Mouse (Mus musculus) neural tube, embryonic 11.5 days (tissue): ENCODE measurements at regions not wholly inside any gene's neighbourhood (a gene's known extent, or its start where the extent isn't known, plus 50 kb on each side); places are given as distances from the start of the nearest gene placed in this dataset.

ENCODE experiments used
- ATAC-seq: fragments of 200-750 bp; cut with Nextera tagmentation; 2 replicates; pipeline ENCODE4 v1.8.0; 2017; ENCODE audit warnings: moderate number of reproducible peaks, mild to moderate bottlenecking, moderate TSS enrichment, moderate library complexity; ENCODE audit not compliant: insufficient read depth, low FRiP score, low TSS enrichment
- DNase-seq: peaks from one replicate; pipeline ENCODE4 v3.0.0-alpha.2; 2015; ENCODE audit warnings: low spot score
- H3K27ac ChIP-seq: fragments of 300-500 bp; sonication (generic); 2 replicates; pipeline ENCODE4 v1.5.1; 2014; ENCODE audit warnings: low read depth, mild to moderate bottlenecking, low read length
- H3K27me3 ChIP-seq: fragments of 300-500 bp; sonication (generic); 2 replicates; pipeline ENCODE4 v1.6.1; 2014; ENCODE audit warnings: mild to moderate bottlenecking, low read length, mixed read lengths; ENCODE audit not compliant: control insufficient read depth, insufficient read depth
- H3K36me3 ChIP-seq: fragments of 300-500 bp; sonication (generic); 2 replicates; pipeline ENCODE4 v1.6.1; 2014; ENCODE audit warnings: mild to moderate bottlenecking, low read length, moderate library complexity, mixed read lengths; ENCODE audit not compliant: control insufficient read depth, insufficient read depth
- H3K4me1 ChIP-seq: fragments of 300-500 bp; sonication (generic); 2 replicates; pipeline ENCODE4 v1.6.1; 2014; ENCODE audit warnings: low read length, mixed read lengths; ENCODE audit not compliant: control insufficient read depth, insufficient read depth
- H3K4me2 ChIP-seq: fragments of 300-500 bp; sonication (generic); 2 replicates; pipeline ENCODE4 v1.6.1; 2014; ENCODE audit warnings: low read depth, mild to moderate bottlenecking, moderate library complexity
- H3K4me3 ChIP-seq: fragments of 300-500 bp; sonication (generic); 2 replicates; pipeline ENCODE4 v1.5.1; 2014; ENCODE audit warnings: low read depth, low read length
- H3K9ac ChIP-seq: fragments of 300-500 bp; sonication (generic); 2 replicates; pipeline ENCODE4 v1.6.1; 2014; ENCODE audit warnings: mild to moderate bottlenecking, low read length
- H3K9me3 ChIP-seq: fragments of 300-500 bp; sonication (generic); 2 replicates; pipeline ENCODE4 v1.6.1; 2016; ENCODE audit warnings: low read length; ENCODE audit not compliant: control insufficient read depth
- WGBS: fragments of 180-500 bp; shearing (Covaris S2); extraction: QIAGEN DNeasy Blood & Tissue Kit; methylation state at CpG from one replicate; pipeline ENCODE4 v1.1.7; 2014; 5-methylcytosine and 5-hydroxymethylcytosine counted together

GRCm38 (mm10) chr13:37581374-37581773 is 196.8 kb upstream of the Rreb1 start:
- Histone ChIP-seq H3K27me3 (no peaks in the 10 kb centered on the region), H3K9me3 (no peaks in the 10 kb centered on the region), H3K36me3 (no peaks in the 10 kb centered on the region), H3K9ac (no peak overlapping the region), H3K4me1 (no peaks in the 10 kb centered on the region), H3K4me2 (no peak overlapping the region), H3K27ac (no peak overlapping the region), H3K4me3 (no peak overlapping the region)
- 55% methylated on average over 6 of the region's 6 CpGs for WGBS
- DNase-seq (no peak), ATAC-seq (no peak)

- WGBS = 86% methylated on average over 5 of the region's 5 CpGs
These were observed 192.7 kb upstream of the Rreb1 start for GRCm38 (mm10) chr13:37585476-37585875.

GRCm38 (mm10) chr13:37586511-37586910 is 191.7 kb upstream of the Rreb1 start:
- no peaks in the 10 kb centered on the region for H3K27me3 ChIP-seq
- no peaks in the 10 kb centered on the region for H3K9me3 ChIP-seq
- 42% methylated on average over 4 of the region's 4 CpGs for WGBS
- no peak for DNase-seq
- no peaks in the 10 kb centered on the region for H3K4me1 ChIP-seq
- ATAC-seq = no peak
- H3K27ac ChIP-seq = no peak overlapping the region
- no peak overlapping the region for H3K9ac ChIP-seq
- H3K36me3 ChIP-seq = no peaks in the 10 kb centered on the region
- no peak overlapping the region for H3K4me3 ChIP-seq
- H3K4me2 ChIP-seq = no peak overlapping the region

More at GRCm38 (mm10) chr13:37585476-37585875, 192.7 kb upstream of the Rreb1 start:
- H3K27ac ChIP-seq = no peak overlapping the region
- DNase-seq (no peak), ATAC-seq (no peak)
- no peak overlapping the region for H3K4me2 ChIP-seq
- no peak overlapping the region for H3K4me3 ChIP-seq
- no peaks in the 10 kb centered on the region for H3K27me3 ChIP-seq
- H3K36me3 ChIP-seq = no peaks in the 10 kb centered on the region
- no peaks in the 10 kb centered on the region for H3K4me1 ChIP-seq
- no peaks in the 10 kb centered on the region for H3K9me3 ChIP-seq
- H3K9ac ChIP-seq = no peak overlapping the region

- no peak overlapping the region for H3K9ac ChIP-seq
- H3K27me3 ChIP-seq = no peaks in the 10 kb centered on the region
- H3K36me3 ChIP-seq = no peaks in the 10 kb centered on the region
- H3K4me1 ChIP-seq = no peaks in the 10 kb centered on the region
- H3K4me2 ChIP-seq = no peak overlapping the region
- H3K27ac ChIP-seq = no peak overlapping the region
- no peak for ATAC-seq
- no peak overlapping the region for H3K4me3 ChIP-seq
- WGBS = 90% methylated on average over 3 of the region's 3 CpGs
- DNase-seq = no peak
- H3K9me3 ChIP-seq = no peaks in the 10 kb centered on the region
These were observed 190.3 kb upstream of the Rreb1 start for GRCm38 (mm10) chr13:37587911-37588310.

- ATAC-seq (no peak), DNase-seq (no peak)
- H3K4me2 ChIP-seq = no peak overlapping the region
- no peak overlapping the region for H3K9ac ChIP-seq
- H3K36me3 ChIP-seq = no peaks in the 10 kb centered on the region
- no peaks in the 10 kb centered on the region for H3K4me1 ChIP-seq
- no peak overlapping the region for H3K4me3 ChIP-seq
- no peaks in the 10 kb centered on the region for H3K27me3 ChIP-seq
- 90% methylated on average over 8 of the region's 8 CpGs for WGBS
- no peaks in the 10 kb centered on the region for H3K9me3 ChIP-seq
- no peak overlapping the region for H3K27ac ChIP-seq
These were observed 189.5 kb upstream of the Rreb1 start for GRCm38 (mm10) chr13:37588528-37589176.

GRCm38 (mm10) chr13:37592149-37592548 is 186.1 kb upstream of the Rreb1 start:
- H3K27me3 ChIP-seq = no peaks in the 10 kb centered on the region

GRCm38 (mm10) chr13:37595196-37595595 is 183.0 kb upstream of the Rreb1 start:
- ATAC-seq = no peak
- no peak for DNase-seq
- Histone ChIP-seq H3K4me3 (no peak overlapping the region), H3K9me3 (no peaks in the 10 kb centered on the region), H3K4me1 (no peaks in the 10 kb centered on the region), H3K4me2 (no peak overlapping the region), H3K36me3 (no peaks in the 10 kb centered on the region), H3K9ac (no peak overlapping the region), H3K27ac (no peak overlapping the region), H3K27me3 (no peaks in the 10 kb centered on the region)
- WGBS = 34% methylated on average over 8 of the region's 8 CpGs

More at GRCm38 (mm10) chr13:37592149-37592548, 186.1 kb upstream of the Rreb1 start:
- DNase-seq (no peak), ATAC-seq (no peak)
- Histone ChIP-seq H3K9ac (no peak overlapping the region), H3K27ac (no peak overlapping the region), H3K4me2 (no peak overlapping the region), H3K9me3 (no peaks in the 10 kb centered on the region), H3K4me1 (no peaks in the 10 kb centered on the region), H3K4me3 (no peak overlapping the region), H3K36me3 (no peaks in the 10 kb centered on the region)
- WGBS = 73% methylated on average over 5 of the region's 5 CpGs

- H3K9me3 ChIP-seq = no peaks in the 10 kb centered on the region
- 60% methylated on average over 8 of the region's 8 CpGs for WGBS
- H3K36me3 ChIP-seq = no peaks in the 10 kb centered on the region
- no peak overlapping the region for H3K27ac ChIP-seq
- no peak overlapping the region for H3K4me3 ChIP-seq
- no peaks in the 10 kb centered on the region for H3K4me1 ChIP-seq
- DNase-seq (no peak), ATAC-seq (no peak)
- H3K4me2 ChIP-seq = no peak overlapping the region
- H3K27me3 ChIP-seq = no peaks in the 10 kb centered on the region
- no peak overlapping the region for H3K9ac ChIP-seq
These were observed 180.6 kb upstream of the Rreb1 start for GRCm38 (mm10) chr13:37597575-37597974.

- ATAC-seq = no peak
- H3K36me3 ChIP-seq = no peaks in the 10 kb centered on the region
These were observed 179.9 kb upstream of the Rreb1 start for GRCm38 (mm10) chr13:37598165-37598775.

More at GRCm38 (mm10) chr13:37598165-37598775, 179.9 kb upstream of the Rreb1 start:
- Histone ChIP-seq H3K4me2 (no peak overlapping the region), H3K27ac (no peak overlapping the region), H3K9me3 (no peaks in the 10 kb centered on the region), H3K4me3 (no peak overlapping the region), H3K27me3 (no peaks in the 10 kb centered on the region), H3K9ac (no peak overlapping the region), H3K4me1 (no peaks in the 10 kb centered on the region)
- WGBS = 84% methylated on average over 10 of the region's 10 CpGs
- DNase-seq = no peak
